ENCODE assay signal across 13 mouse cellular contexts in the genomic region with DNA sequence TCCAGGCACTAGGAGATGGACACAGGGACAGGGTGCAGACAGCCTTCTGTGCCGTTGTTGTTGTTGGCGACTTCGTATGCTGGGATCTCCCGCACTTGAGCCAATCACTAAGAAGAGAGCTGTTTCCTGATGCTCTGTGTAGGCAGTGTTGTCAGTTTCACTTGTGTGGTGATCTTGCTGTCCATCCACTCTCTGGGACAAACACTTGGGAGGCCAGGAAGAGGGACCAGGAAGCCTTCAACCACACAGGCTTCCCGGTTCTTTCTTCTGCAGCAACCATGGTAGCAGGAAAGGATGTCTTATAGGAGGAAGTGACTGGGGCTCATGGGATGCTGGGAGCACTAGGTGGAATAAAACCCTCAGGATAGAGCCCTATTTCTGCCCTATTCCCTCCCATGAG. TPM values are rescaled to one million over a fixed set of nuclear protein-coding genes. Genes with fewer than 3 reads are reported as not detected.
DNase-seq lines count a peak whose midpoint lies in the region; ATAC-seq and TF ChIP-seq lines count a peak whose summit lies in the region.
"Had no signal": no experiment of that assay in that cellular context is flagged by ENCODE, and none has a peak within 500 bp of the region (broad histone marks: within the 10 kb centered on the region; RNA-seq: fewer than 3 reads in every experiment).

No protein-coding gene starts in this region.

- WGBS in forebrain, embryonic 10.5 days = 86% methylated on average over 5 of the region's 5 CpGs
- 85% methylated on average over 5 of the region's 5 CpGs for WGBS in forebrain, embryonic 11.5 days
- 66% methylated on average over 5 of the region's 5 CpGs for WGBS in kidney, embryonic 15.5 days
- WGBS in liver, postnatal 0 days (ENCODE audit: insufficient replicate concordance) = 39% methylated on average over 5 of the region's 5 CpGs

- no peak overlapping the region for H3K4me2 ChIP-seq in forebrain, embryonic 11.5 days (ENCODE audit: low read depth, low read length, severe bottlenecking)
- H3K4me2 ChIP-seq in kidney, embryonic 15.5 days = no peak overlapping the region; the same call in 1 of the 2 replicates
- H3K4me2 ChIP-seq in liver, postnatal 0 days (ENCODE audit: low read depth, low read length) = 0 out of 2 replicates have a peak overlapping the region, but pooled peaks have one; percentile 4

- no peak overlapping the region for H3K9ac ChIP-seq in forebrain, embryonic 11.5 days (ENCODE audit: low read length)
- no peak overlapping the region for H3K9ac ChIP-seq in kidney, embryonic 15.5 days
- no peak overlapping the region for H3K9ac ChIP-seq in liver, postnatal 0 days (replicated peaks)

- DNase-seq in forebrain, embryonic 10.5 days (ENCODE audit: extremely low spot score, low spot score) = no peak
- no peak for DNase-seq in forebrain, embryonic 11.5 days (ENCODE audit: low spot score)
- no peak for DNase-seq in kidney, postnatal 14 days
- DNase-seq in liver, postnatal 0 days = no peak
- DNase-seq in kidney, postnatal 4 days = no peak
- no peak for DNase-seq in right cerebral cortex, adult 2 months (ENCODE audit: low spot score in 2 of 2)
- DNase-seq: cerebellum, postnatal 25 days; kidney, adult 2 months had no signal

- no peak overlapping the region for H3K4me3 ChIP-seq in forebrain, embryonic 10.5 days
- no peak overlapping the region for H3K4me3 ChIP-seq in forebrain, embryonic 11.5 days (ENCODE audit: low read depth, low read length)
- H3K4me3 ChIP-seq in kidney, embryonic 15.5 days (replicated peaks) = no peak overlapping the region
- H3K4me3 ChIP-seq in bone marrow macrophage, adult 2 months (ENCODE audit: insufficient read depth, low read length) = peak overlapping the region; percentile 14
- no peak overlapping the region for H3K4me3 ChIP-seq in liver, postnatal 0 days (ENCODE audit: low read depth, low read length)

- no peaks in the 10 kb centered on the region for H3K9me3 ChIP-seq in forebrain, embryonic 10.5 days
- no peaks in the 10 kb centered on the region for H3K9me3 ChIP-seq in forebrain, embryonic 11.5 days (ENCODE audit: control insufficient read depth, low read length)
- H3K9me3 ChIP-seq in kidney, embryonic 15.5 days (replicated peaks) = no peaks in the 10 kb centered on the region
- no peaks in the 10 kb centered on the region for H3K9me3 ChIP-seq in liver, postnatal 0 days (ENCODE audit: low read length)
- H3K9me3 ChIP-seq: G1E had no signal

- no peak for TF ChIP-seq EP300 in liver, postnatal 0 days (IDR thresholded peaks at IDR 0.05; ENCODE audit: low read depth)

- no peak for TF ChIP-seq CTCF in bone marrow macrophage, adult 2 months (IDR thresholded peaks at IDR 0.05; ENCODE audit: low read depth, low read length)
- TF ChIP-seq CTCF in liver, postnatal 0 days (IDR thresholded peaks at IDR 0.05; ENCODE audit: low read depth) = no peak

- TF ChIP-seq POLR2A in bone marrow macrophage, adult 2 months (IDR thresholded peaks at IDR 0.05; ENCODE audit: borderline replicate concordance, low read depth, low read length) = no peak

- 0 out of 2 replicates have a peak overlapping the region, but pooled peaks have one; percentile 7 for H3K27ac ChIP-seq in forebrain, embryonic 10.5 days
- H3K27ac ChIP-seq in forebrain, embryonic 11.5 days (ENCODE audit: low read depth, low read length) = no peak overlapping the region
- peak overlapping the region; percentile 55 for H3K27ac ChIP-seq in kidney, embryonic 15.5 days
- peak overlapping the region; percentile 93 for H3K27ac ChIP-seq in bone marrow macrophage, adult 2 months (ENCODE audit: insufficient read depth, low read depth, low read length)
- no peak overlapping the region for H3K27ac ChIP-seq in liver, postnatal 0 days (ENCODE audit: low read depth)

- ATAC-seq in forebrain, embryonic 11.5 days (replicated peaks; ENCODE audit: low FRiP score) = no peak
- ATAC-seq in kidney, embryonic 15.5 days (replicated peaks; ENCODE audit: low FRiP score) = no peak
- no peak for ATAC-seq in liver, postnatal 0 days

- H3K4me1 ChIP-seq in forebrain, embryonic 10.5 days = peaks cover 46% of the 10 kb centered on the region
- H3K4me1 ChIP-seq in forebrain, embryonic 11.5 days (replicated peaks; ENCODE audit: control insufficient read depth, insufficient read depth, low read length) = peaks cover 8% of the 10 kb centered on the region
- H3K4me1 ChIP-seq in kidney, embryonic 15.5 days = peaks cover 30% of the 10 kb centered on the region
- peaks cover 75% of the 10 kb centered on the region for H3K4me1 ChIP-seq in bone marrow macrophage, adult 2 months (ENCODE audit: control insufficient read depth, insufficient read depth, low read length)
- H3K4me1 ChIP-seq in liver, postnatal 0 days (ENCODE audit: insufficient read depth) = peaks cover 19% of the 10 kb centered on the region

- 0 out of 2 replicates have a peak, but pooled peaks cover 3% of the 10 kb centered on the region for H3K27me3 ChIP-seq in forebrain, embryonic 10.5 days (ENCODE audit: poor library complexity, severe bottlenecking)
- no peaks in the 10 kb centered on the region for H3K27me3 ChIP-seq in forebrain, embryonic 11.5 days (ENCODE audit: control insufficient read depth, insufficient read depth, low read length)
- H3K27me3 ChIP-seq in kidney, embryonic 15.5 days = no peaks in the 10 kb centered on the region
- no peaks in the 10 kb centered on the region for H3K27me3 ChIP-seq in liver, postnatal 0 days (ENCODE audit: insufficient read depth, low read length)

- H3K36me3 ChIP-seq in forebrain, embryonic 10.5 days (replicated peaks) = peaks cover 6% of the 10 kb centered on the region; the same call in 1 of the 2 replicates
- H3K36me3 ChIP-seq in forebrain, embryonic 11.5 days (ENCODE audit: control insufficient read depth, insufficient read depth, low read length) = no peaks in the 10 kb centered on the region
- H3K36me3 ChIP-seq in kidney, embryonic 15.5 days = no peaks in the 10 kb centered on the region
- H3K36me3 ChIP-seq in liver, postnatal 0 days (replicated peaks; ENCODE audit: insufficient read depth, low read length) = no peaks in the 10 kb centered on the region

RNA-seq across cellular contexts. Expression of a gene that starts 12.8 kb away (rescaled TPM):
- 61.0 and 64.4 TPM in 2 replicates for polyA plus RNA-seq in forebrain, embryonic 10.5 days (2016; fragmentation: Nextera tagmentation; extraction: Ambion mirVana)
- 75.1 and 77.8 TPM in 2 replicates for polyA plus RNA-seq in forebrain, embryonic 11.5 days (2014; fragmentation: Nextera tagmentation; extraction: Ambion mirVana)
- polyA plus RNA-seq in kidney, embryonic 15.5 days (2015; fragmentation: Nextera tagmentation; extraction: Ambion mirVana) = 65.6 and 71.7 TPM in 2 replicates
- polyA plus RNA-seq in bone marrow macrophage, adult 2 months (2012; ENCODE audit: insufficient read depth, insufficient read length, missing spikeins) = 39.0 and 46.2 TPM in 2 replicates
- 10.7 and 12.0 TPM in 2 replicates for polyA plus RNA-seq in liver, postnatal 0 days (2015; fragmentation: Nextera tagmentation; extraction: Ambion mirVana)

RNA-seq across cellular contexts. Expression of a gene that starts 32.0 kb away (rescaled TPM):
- polyA plus RNA-seq in forebrain, embryonic 10.5 days (2016; fragmentation: Nextera tagmentation; extraction: Ambion mirVana) = not detected in 2 replicates
- polyA plus RNA-seq in forebrain, embryonic 11.5 days (2014; fragmentation: Nextera tagmentation; extraction: Ambion mirVana) = not detected in 2 replicates
- polyA plus RNA-seq in kidney, embryonic 15.5 days (2015; fragmentation: Nextera tagmentation; extraction: Ambion mirVana) = 0.08 and 0.17 TPM in 2 replicates
- not detected in 2 replicates for polyA plus RNA-seq in bone marrow macrophage, adult 2 months (2012; ENCODE audit: insufficient read depth, insufficient read length, missing spikeins)
- polyA plus RNA-seq in liver, postnatal 0 days (2015; fragmentation: Nextera tagmentation; extraction: Ambion mirVana) = not detected in 2 replicates
- polyA plus RNA-seq: spleen, adult 2 months; thymus, postnatal 0 days had no signal

RNA-seq across cellular contexts. Expression of a gene that starts 38.5 kb away (rescaled TPM):
- 5.6 and 5.9 TPM in 2 replicates for polyA plus RNA-seq in forebrain, embryonic 10.5 days (2016; fragmentation: Nextera tagmentation; extraction: Ambion mirVana)
- 0.90 and 1.2 TPM in 2 replicates for polyA plus RNA-seq in forebrain, embryonic 11.5 days (2014; fragmentation: Nextera tagmentation; extraction: Ambion mirVana)
- 25.5 and 28.1 TPM in 2 replicates for polyA plus RNA-seq in kidney, embryonic 15.5 days (2015; fragmentation: Nextera tagmentation; extraction: Ambion mirVana)
- 0.44 and 0.97 TPM in 2 replicates for polyA plus RNA-seq in bone marrow macrophage, adult 2 months (2012; ENCODE audit: insufficient read depth, insufficient read length, missing spikeins)
- 1.8 and 2.2 TPM in 2 replicates for polyA plus RNA-seq in liver, postnatal 0 days (2015; fragmentation: Nextera tagmentation; extraction: Ambion mirVana)

Comparison
In these comparisons a context has a peak if more than half of its experiments do, and no peak if none do; other contexts are left out.
1. H3K27ac ChIP-seq: peak in forebrain, embryonic 10.5 days (single experiment), kidney, embryonic 15.5 days (single experiment) and bone marrow macrophage, adult 2 months (single experiment); none in forebrain, embryonic 11.5 days (single experiment) and liver, postnatal 0 days (single experiment).